Mouse (Mus musculus) 3134 (cell line): Measurements from ENCODE around the gene Vrk2.

Experiments
- DNase-seq: peaks from one replicate; pipeline ENCODE4 v3.0.0-alpha.2; 2011; ENCODE audit warnings: low spot score; ENCODE audit not compliant: insufficient read length; ENCODE audit errors: extremely low read depth

Gene Vrk2

GRCm38 (mm10) chr11:26593061-26594059, at the start of gene Vrk2, which contains the start of gene Gm6899:
TSS of gene Vrk2 (minus strand) at chr11:26593999.
TSS of gene Gm6899 (plus strand) at chr11:26593241.
- DNase-seq, result peak; percentile 97

- DNase-seq, result no peak
Observed at GRCm38 (mm10) chr11:26642141-26642540, 48.3 kb upstream of the Vrk2 start.

- DNase-seq, result peak; percentile 47
Observed at GRCm38 (mm10) chr11:26640314-26640785, 46.6 kb upstream of the Vrk2 start.

- no peak for DNase-seq
Observed at GRCm38 (mm10) chr11:26636239-26636638, 42.4 kb upstream of the Vrk2 start.

- no peak for DNase-seq
Observed at GRCm38 (mm10) chr11:26622727-26623126, 28.9 kb upstream of the Vrk2 start.

- DNase-seq, result no peak
Observed at GRCm38 (mm10) chr11:26618475-26619223, 24.9 kb upstream of the Vrk2 start.

- DNase-seq, result no peak
Observed at GRCm38 (mm10) chr11:26608795-26609194, 15.0 kb upstream of the Vrk2 start.

GRCm38 (mm10) chr11:26604061-26604655, 10.4 kb upstream of the Vrk2 start:
- DNase-seq, result no peak

GRCm38 (mm10) chr11:26601571-26602175, 7.9 kb upstream of the Vrk2 start:
- DNase-seq, result no peak

- no peak for DNase-seq
Observed at GRCm38 (mm10) chr11:26600692-26601091, 6.9 kb upstream of the Vrk2 start.

- no peak for DNase-seq
Observed at GRCm38 (mm10) chr11:26598876-26599275, 5.1 kb upstream of the Vrk2 start.

GRCm38 (mm10) chr11:26597761-26598160, 4.0 kb upstream of the Vrk2 start:
- no peak for DNase-seq

GRCm38 (mm10) chr11:26597145-26597544, 3.3 kb upstream of the Vrk2 start:
- DNase-seq, result no peak

- DNase-seq, result no peak
Observed at GRCm38 (mm10) chr11:26596186-26596585, 2.4 kb upstream of the Vrk2 start.

- DNase-seq, result no peak
Observed at GRCm38 (mm10) chr11:26594487-26594886, 688 bp upstream of the Vrk2 start.

- DNase-seq, result peak; percentile 37
Observed at GRCm38 (mm10) chr11:26592395-26593053, 1.3 kb downstream of the Vrk2 start.

GRCm38 (mm10) chr11:26587184-26587524, 6.6 kb downstream of the Vrk2 start:
- DNase-seq, result no peak

GRCm38 (mm10) chr11:26586367-26587183, 7.2 kb downstream of the Vrk2 start:
- DNase-seq, result no peak
